Comparison of ENCODE assay signal across 9 mouse cellular contexts in genomic region chr2:71019277-71019676, GRCm38 (mm10). TPM values are rescaled to one million over a fixed set of nuclear protein-coding genes. Genes with fewer than 3 reads are reported as not detected.
A peak's percentile ranks its signal among the peaks of the same experiment; 100 is the strongest.
DNase-seq lines count a peak whose midpoint lies in the region; ATAC-seq and TF ChIP-seq lines count a peak whose summit lies in the region.
"Had no signal": no experiment of that assay in that cellular context is flagged by ENCODE, and none has a peak within 500 bp of the region (broad histone marks: within the 10 kb centered on the region; RNA-seq: fewer than 3 reads in every experiment).

No protein-coding gene starts in this region.

- peak; percentile 31 to 45 for DNase-seq in frontal cortex, postnatal 36 days (ENCODE audit: low spot score in 2 of 2)
- DNase-seq in frontal cortex, adult 2 months (ENCODE audit: extremely low spot score in 1 of 2, low spot score in 1 of 2), result no peak
- peak; percentile 62 for DNase-seq in left cerebral cortex, postnatal 4 days
- no peak for DNase-seq in left cerebral cortex, adult 8-10 months (ENCODE audit: low spot score in 2 of 2)
- peak; percentile 71 for DNase-seq in hindbrain, postnatal 0 days (ENCODE audit: low spot score)
- no peak for DNase-seq in right cerebral cortex, postnatal 14 days
- DNase-seq in right cerebral cortex, postnatal 4 days, result no peak
- DNase-seq: kidney, postnatal 4 days had no signal

- H3K4me2 ChIP-seq in forebrain, embryonic 15.5 days (replicated peaks), result no peak overlapping the region
- H3K4me2 ChIP-seq in hindbrain, postnatal 0 days (ENCODE audit: low read depth, low read length), result no peak overlapping the region

- peak; percentile 69 for ATAC-seq in forebrain, embryonic 15.5 days (replicated peaks)
- ATAC-seq in hindbrain, postnatal 0 days, result 0 out of 2 replicates have a peak, but pooled peaks have one; percentile 59

- no peaks in the 10 kb centered on the region for H3K27me3 ChIP-seq in forebrain, embryonic 15.5 days
- H3K27me3 ChIP-seq in hindbrain, postnatal 0 days (ENCODE audit: insufficient read depth, low read length), result no peaks in the 10 kb centered on the region

- peaks cover 23% of the 10 kb centered on the region for H3K4me1 ChIP-seq in forebrain, embryonic 15.5 days
- no peaks in the 10 kb centered on the region for H3K4me1 ChIP-seq in hindbrain, postnatal 0 days (ENCODE audit: insufficient read depth, low read length)

- no peak overlapping the region for H3K9ac ChIP-seq in forebrain, embryonic 15.5 days (replicated peaks)
- H3K9ac ChIP-seq in hindbrain, postnatal 0 days (replicated peaks; ENCODE audit: low read length), result no peak overlapping the region

- H3K27ac ChIP-seq in forebrain, embryonic 15.5 days (replicated peaks), result peak overlapping the region; percentile 46; the same call in 1 of the 2 replicates
- no peak overlapping the region for H3K27ac ChIP-seq in hindbrain, postnatal 0 days

- H3K9me3 ChIP-seq in forebrain, embryonic 15.5 days, result no peaks in the 10 kb centered on the region
- H3K9me3 ChIP-seq in hindbrain, postnatal 0 days (ENCODE audit: low read length), result no peaks in the 10 kb centered on the region

- intact Hi-C loops in left cerebral cortex, postnatal 4 days (cut with DNase I), result no loop called here

- WGBS in forebrain, embryonic 15.5 days, result 40% methylated on average over 9 of the region's 9 CpGs
- WGBS in hindbrain, postnatal 0 days, result 37% methylated on average over 9 of the region's 9 CpGs

- no peak for TF ChIP-seq CTCF in hindbrain, postnatal 0 days (IDR thresholded peaks at IDR 0.05; ENCODE audit: low read depth)

- H3K36me3 ChIP-seq in forebrain, embryonic 15.5 days, result no peaks in the 10 kb centered on the region
- no peaks in the 10 kb centered on the region for H3K36me3 ChIP-seq in hindbrain, postnatal 0 days (ENCODE audit: insufficient read depth, low read length)

- H3K4me3 ChIP-seq in forebrain, embryonic 15.5 days, result no peak overlapping the region
- H3K4me3 ChIP-seq in hindbrain, postnatal 0 days (ENCODE audit: low read length), result no peak overlapping the region

RNA-seq across cellular contexts. Expression of gene Dcaf17, which starts 35.9 kb away (rescaled TPM):
- polyA plus RNA-seq in frontal cortex, adult 2 months (2012; rRNA removed), result 8.5 and 9.3 TPM in 2 replicates
- total RNA-seq in left cerebral cortex, postnatal 4 days (2021), result 10 to 100 TPM; 22.7 to 24.8 TPM
- 10 to 100 TPM; 12.3 to 17.6 (median 14.5) TPM for total RNA-seq in left cerebral cortex, adult 8-10 months (2022)
- polyA plus RNA-seq in forebrain, embryonic 15.5 days (2015; fragmentation: Nextera tagmentation; extraction: Ambion mirVana), result 41.0 and 42.1 TPM in 2 replicates
- total RNA-seq in hindbrain, postnatal 0 days (2014; rRNA removed), result 8.5 and 12.3 TPM in 2 replicates
- polyA plus RNA-seq in hindbrain, postnatal 0 days (2015; fragmentation: Nextera tagmentation; extraction: Ambion mirVana), result 20.5 and 21.7 TPM in 2 replicates

RNA-seq across cellular contexts. Expression of gene Mettl8, which starts 36.1 kb away (rescaled TPM):
- 13.3 and 15.0 TPM in 2 replicates for polyA plus RNA-seq in frontal cortex, adult 2 months (2012; rRNA removed)
- 10 to 100 TPM; 14.8 to 15.5 TPM for total RNA-seq in left cerebral cortex, postnatal 4 days (2021)
- 10 to 100 TPM; 12.0 to 16.6 (median 14.0) TPM for total RNA-seq in left cerebral cortex, adult 8-10 months (2022)
- 14.7 and 16.5 TPM in 2 replicates for polyA plus RNA-seq in forebrain, embryonic 15.5 days (2015; fragmentation: Nextera tagmentation; extraction: Ambion mirVana)
- total RNA-seq in hindbrain, postnatal 0 days (2014; rRNA removed), result 6.7 and 8.1 TPM in 2 replicates
- 7.9 and 8.5 TPM in 2 replicates for polyA plus RNA-seq in hindbrain, postnatal 0 days (2015; fragmentation: Nextera tagmentation; extraction: Ambion mirVana)

Comparison
In these comparisons a context has a peak if more than half of its experiments do, and no peak if none do; other contexts are left out.
1. DNase-seq: peak in frontal cortex, postnatal 36 days (2 of 2), left cerebral cortex, postnatal 4 days (single experiment) and hindbrain, postnatal 0 days (single experiment); none in frontal cortex, adult 2 months (0 of 2), left cerebral cortex, adult 8-10 months (0 of 2), right cerebral cortex, postnatal 14 days (single experiment) and right cerebral cortex, postnatal 4 days (single experiment).